Mouse (Mus musculus) CD4-positive naive resting alpha-beta T cell, adult 57 days (primary cell): Measurements from ENCODE around the gene Cmtm4. TPM values are rescaled to one million over a fixed set of nuclear protein-coding genes. Genes with fewer than 3 reads are reported as not detected.

Experiments used
- total RNA-seq: library from RNA; stranded (reverse); gene quantifications from one replicate; pipeline ENCODE4 v1.2.4, GENCODE M21; 2023

Gene Cmtm4
- 2.8 TPM for total RNA-seq

DNA sequence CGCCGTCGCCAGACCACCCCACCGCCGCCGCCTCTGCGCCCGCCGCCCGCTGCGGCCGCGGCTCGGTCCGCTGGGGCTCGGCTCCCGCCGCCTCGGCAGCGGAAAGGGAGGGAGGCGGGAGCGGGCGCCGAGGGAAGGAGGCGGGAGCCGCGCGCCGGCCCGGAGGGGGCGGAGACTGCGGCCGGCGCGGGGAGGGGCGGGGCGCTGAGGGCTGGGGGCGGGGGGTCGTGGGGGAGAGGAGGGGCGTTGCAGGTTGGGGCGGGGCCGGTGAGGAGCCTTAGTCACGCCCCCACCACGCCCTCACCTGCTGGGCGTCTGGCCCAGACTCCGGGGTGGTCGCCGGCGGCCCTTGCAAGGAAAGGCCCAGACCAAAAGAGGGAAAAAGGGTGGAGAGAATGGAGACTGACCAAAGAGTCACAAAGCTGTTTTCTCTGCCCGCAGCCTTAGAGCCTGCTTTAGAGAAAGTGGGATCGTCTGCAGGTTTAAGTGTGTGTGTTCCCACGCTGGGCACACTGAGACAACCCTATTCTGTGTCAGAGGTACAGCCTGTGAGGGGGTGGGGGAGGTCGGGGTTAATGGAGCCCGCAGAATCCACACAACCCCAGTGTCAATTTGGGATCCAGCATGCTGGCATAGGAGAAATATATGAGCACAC is at the start of gene Cmtm4:
Gene Cmtm4 (minus strand): TSS at position 105 of the 655 bp plus-strand sequence.

DNA sequence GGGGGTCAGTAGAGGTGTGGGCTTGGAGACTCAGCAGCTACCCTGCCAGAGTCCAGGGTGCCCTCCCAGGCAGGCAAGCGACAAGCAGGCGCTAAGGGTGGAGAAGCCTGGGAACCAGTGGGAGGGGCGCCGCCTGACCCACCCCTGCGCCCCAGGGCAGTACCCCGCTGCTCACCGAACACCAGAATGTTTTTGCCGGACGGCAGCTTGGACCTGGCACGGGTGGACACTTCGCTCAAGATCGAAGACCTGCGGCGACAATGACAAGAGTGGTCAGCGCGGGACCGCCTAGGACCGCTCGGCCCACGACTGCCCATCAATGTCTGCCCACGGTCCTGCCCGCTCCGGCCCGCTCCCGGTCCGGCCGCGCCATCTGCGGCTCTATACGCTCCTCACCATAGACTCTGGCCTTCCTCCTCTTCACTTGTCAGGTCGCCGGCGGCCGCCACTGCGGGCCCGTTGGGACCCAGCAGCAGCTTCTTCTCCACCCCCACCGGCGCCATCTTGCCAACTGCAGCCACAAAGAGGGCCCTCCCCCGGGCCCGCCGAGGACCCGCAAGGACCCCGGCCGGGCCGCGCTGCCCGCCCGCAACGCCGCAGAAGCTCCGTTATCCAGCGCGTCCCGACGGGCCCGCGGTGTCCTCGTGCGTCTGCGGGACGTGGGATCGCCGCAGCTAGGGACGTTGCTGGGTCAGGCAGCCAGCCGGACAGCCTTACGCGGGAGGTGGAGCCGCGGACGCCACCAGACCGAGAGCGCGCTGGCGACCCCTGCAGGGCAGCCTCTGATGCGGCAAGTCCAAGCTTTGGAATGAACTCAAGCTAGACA is 46.9 kb upstream of the Cmtm4 start, which contains the start of gene Dync1li2:
Gene Dync1li2 (minus strand): TSS at position 749 of the 826 bp plus-strand sequence.

DNA sequence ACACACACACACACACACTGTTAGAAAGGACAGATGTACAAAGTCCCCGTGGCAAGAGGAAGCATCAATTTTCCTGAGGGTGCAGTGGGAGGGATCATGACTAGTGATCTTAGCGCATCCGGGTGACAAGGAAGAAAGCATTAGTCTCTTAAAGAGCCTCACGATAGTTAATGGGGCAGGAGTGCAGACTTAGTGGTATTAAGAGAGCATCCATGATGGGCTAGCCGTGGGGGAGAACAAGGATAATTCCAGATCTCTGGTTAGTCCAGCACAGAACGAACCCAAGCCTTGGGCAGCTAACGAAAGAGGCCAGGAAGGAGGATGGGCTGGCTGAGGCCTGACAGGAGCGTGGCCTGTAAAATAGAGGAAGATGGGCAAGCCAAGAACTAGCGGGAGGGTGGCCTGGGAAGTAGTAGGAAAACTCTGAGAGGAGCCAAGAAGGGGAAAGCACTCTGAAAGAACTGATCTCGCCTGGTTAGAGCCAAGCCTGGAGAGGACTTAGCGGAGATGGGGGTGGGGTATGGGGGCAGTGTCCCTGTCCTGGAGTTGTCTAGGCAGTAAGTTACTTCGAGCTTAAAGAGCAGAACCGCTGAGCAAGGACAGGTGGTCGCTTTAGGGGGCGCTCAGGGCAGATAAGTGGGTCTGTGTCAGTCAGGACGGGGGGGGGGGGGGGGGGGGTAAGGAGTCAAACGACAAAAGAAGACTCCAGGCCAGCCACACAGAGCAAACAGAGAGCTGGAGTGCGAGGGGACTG is 56.2 kb downstream of the Cmtm4 start, which contains the start of gene Cmtm3:
Gene Cmtm3 (plus strand): TSS at position 182 of the 754 bp plus-strand sequence.

DNA sequence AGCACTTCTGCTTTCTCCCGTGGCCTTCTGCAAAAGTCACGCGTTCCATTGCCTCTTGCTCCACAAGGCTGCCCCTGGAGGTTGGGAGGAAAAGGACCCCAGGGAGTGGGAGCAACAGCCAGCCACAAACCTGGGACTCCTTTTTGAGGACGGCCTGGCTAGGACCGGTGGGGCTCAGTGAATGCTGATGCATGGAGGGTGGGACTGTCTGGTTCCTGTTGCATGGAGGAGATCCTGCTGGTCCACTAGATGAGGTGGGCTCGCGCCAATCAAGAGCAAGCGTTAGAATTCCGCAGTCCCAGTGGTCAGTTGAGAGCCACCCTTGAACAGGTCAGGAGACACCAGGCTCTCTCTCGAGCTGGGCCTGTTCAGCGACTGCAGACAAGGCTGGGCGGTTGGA is 73.7 kb downstream of the Cmtm4 start, which contains the start of gene Cmtm2b:
Gene Cmtm2b (plus strand): TSS at position 301 of the 400 bp plus-strand sequence.

DNA sequence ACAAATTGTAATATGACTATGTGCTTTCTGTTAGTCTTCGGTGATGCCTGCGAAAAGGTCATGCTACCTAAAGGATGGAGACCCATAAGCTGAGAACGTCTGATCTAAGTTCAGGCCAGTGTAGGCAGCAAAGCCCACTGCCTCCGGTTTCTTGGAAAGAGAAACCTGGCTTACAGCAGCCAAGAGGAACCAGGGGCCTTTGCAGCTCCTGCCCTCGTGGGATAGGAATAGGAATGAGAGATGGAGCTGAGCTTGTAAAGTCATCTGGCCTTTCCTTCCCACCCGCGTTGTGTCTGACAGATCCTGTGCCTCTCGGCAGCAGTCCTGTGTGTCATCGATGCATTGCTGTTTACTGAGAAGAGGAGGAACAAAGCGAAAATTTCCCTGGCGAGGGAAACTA is 74.3 kb downstream of the Cmtm4 start, which contains the start of gene Gm11020:
Gene Gm11020 (plus strand): TSS at position 301 of the 400 bp plus-strand sequence.

DNA sequence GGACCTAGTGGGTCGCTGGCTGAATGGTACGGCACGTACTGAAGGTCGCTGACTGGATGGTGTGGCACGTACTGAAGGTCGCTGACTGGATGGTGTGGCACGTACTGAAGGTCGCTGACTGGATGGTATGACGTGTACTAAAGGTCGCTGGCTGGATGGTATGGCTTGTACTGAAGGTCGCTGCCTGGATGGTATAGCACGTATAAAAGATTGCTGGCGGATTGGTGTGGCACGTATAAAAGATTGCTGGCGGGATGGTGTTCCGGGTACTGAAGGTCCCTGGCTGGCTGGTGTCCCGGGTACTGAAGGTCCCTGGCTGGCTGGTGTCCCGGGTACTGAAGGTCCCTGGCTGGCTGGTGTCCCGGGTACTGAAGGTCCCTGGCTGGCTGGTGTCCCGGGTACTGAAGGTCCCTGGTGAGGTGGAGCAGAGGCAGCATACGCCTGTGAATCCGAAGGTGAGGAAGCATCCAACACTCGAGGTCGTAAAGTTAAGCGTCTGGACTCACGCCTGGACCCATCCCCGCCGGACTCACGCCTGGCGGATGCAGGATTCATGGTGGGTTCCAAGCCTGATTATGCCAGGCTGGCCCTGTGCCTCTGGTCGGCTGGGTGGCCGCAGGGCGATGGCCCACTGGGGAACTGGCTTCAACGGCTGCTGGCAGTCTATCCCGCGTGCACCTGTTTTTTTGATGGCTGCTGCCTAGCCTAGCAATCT is 86.0 kb downstream of the Cmtm4 start, which contains the start of the genes Gm45711 and Cmtm1:
Gene Gm45711 (minus strand): TSS at position 641 of the 715 bp plus-strand sequence.
Gene Cmtm1 (minus strand): TSS at position 705 of the 715 bp plus-strand sequence.

Other genes with a start within 250 kb of the Cmtm4 start
- gene Bean1, start 225.4 kb downstream of the Cmtm4 start, total RNA-seq = not detected
- 71.7 TPM for gene Tk2, start 147.2 kb downstream of the Cmtm4 start, total RNA-seq
- 42.5 TPM for gene Cklf, start 144.9 kb downstream of the Cmtm4 start, total RNA-seq
- gene Cmtm2a, start 102.6 kb downstream of the Cmtm4 start, total RNA-seq = not detected
- not detected for gene Gm45711, start 85.7 kb downstream of the Cmtm4 start, total RNA-seq
- not detected for gene Cmtm1, start 85.7 kb downstream of the Cmtm4 start, total RNA-seq
- not detected for gene Gm11020, start 74.2 kb downstream of the Cmtm4 start, total RNA-seq
- gene Cmtm2b, start 73.6 kb downstream of the Cmtm4 start, total RNA-seq = not detected
- 14.6 TPM for gene Cmtm3, start 56.4 kb downstream of the Cmtm4 start, total RNA-seq
- 77.2 TPM for gene Dync1li2, start 47.2 kb upstream of the Cmtm4 start, total RNA-seq
- gene Terb1, start 114.1 kb upstream of the Cmtm4 start, total RNA-seq = 0.21 TPM
- gene Nae1, start 138.8 kb upstream of the Cmtm4 start, total RNA-seq = 44.5 TPM
- 1.5 TPM for gene Car7, start 138.9 kb upstream of the Cmtm4 start, total RNA-seq
- gene Pdp2, start 195.6 kb upstream of the Cmtm4 start, total RNA-seq = 10.8 TPM
- gene Cdh16, start 228.6 kb upstream of the Cmtm4 start, total RNA-seq = not detected
- gene Rrad, start 235.5 kb upstream of the Cmtm4 start, total RNA-seq = 36.6 TPM
- 27.4 TPM for gene Ciao2b, start 246.2 kb upstream of the Cmtm4 start, total RNA-seq